Mouse (Mus musculus): ENCODE measurements around the gene Ap2a1.

DNA sequence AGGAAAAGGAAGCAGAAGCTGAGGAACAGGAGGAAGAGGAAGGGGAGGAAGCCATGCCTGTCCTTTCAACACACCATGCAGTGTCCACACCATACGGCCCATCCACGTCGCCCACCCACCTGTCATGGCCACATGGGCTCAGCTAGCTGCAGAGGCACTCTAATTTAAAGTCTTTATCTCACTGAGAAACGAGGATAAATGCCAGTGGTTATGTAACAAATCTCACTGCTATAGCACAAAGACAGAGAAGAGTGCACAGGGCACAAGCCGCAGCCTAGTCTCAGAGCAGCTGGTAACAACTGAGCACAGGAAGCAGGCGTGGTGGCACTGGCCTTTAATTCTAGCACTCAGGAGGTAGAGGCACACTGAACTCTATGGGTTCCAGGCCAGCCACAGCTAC, 20.6 kb upstream of the Ap2a1 start:
- no peak for TF ChIP-seq CTCF (IDR thresholded peaks at IDR 0.05; ENCODE audit: control insufficient read depth, insufficient read depth, low read length)
- no peak for TF ChIP-seq POLR2A (IDR thresholded peaks at IDR 0.05; ENCODE audit: borderline replicate concordance, control insufficient read depth, low read depth, low read length)

Data from bone marrow, adult 2 months (tissue).